Mouse (Mus musculus) lung, postnatal 0 days (tissue): ENCODE results near the gene Spats1. TPM values are rescaled to one million over a fixed set of nuclear protein-coding genes. Genes with fewer than 3 reads are reported as not detected.

Experiments
- ATAC-seq: fragments of 200-750 bp; cut with Nextera tagmentation; 2 replicates; pipeline ENCODE4 v1.8.0; 2017; ENCODE audit warnings: moderate library complexity
- DNase-seq: peaks from one replicate; pipeline ENCODE4 v3.0.0-alpha.2; 2016; ENCODE audit warnings: low spot score
- H3K27ac ChIP-seq: fragments of 300-500 bp; sonication (generic); 2 replicates; pipeline ENCODE4 v1.5.1; 2014; ENCODE audit warnings: antibody characterized with exemption, mild to moderate bottlenecking, low read length, mixed read lengths
- H3K27me3 ChIP-seq: fragments of 300-500 bp; sonication (generic); replicated peaks from 2 replicates; pipeline ENCODE4 v1.6.1; 2014; ENCODE audit warnings: low read length, mixed read lengths; ENCODE audit not compliant: insufficient read depth
- H3K36me3 ChIP-seq: fragments of 300-500 bp; sonication (generic); 2 replicates; pipeline ENCODE4 v1.6.1; 2014; ENCODE audit warnings: low read length, mixed read lengths; ENCODE audit not compliant: insufficient read depth
- H3K4me1 ChIP-seq: fragments of 300-500 bp; sonication (generic); 2 replicates; pipeline ENCODE4 v1.6.1; 2014; ENCODE audit warnings: antibody characterized with exemption, low read depth, low read length, mixed read lengths; ENCODE audit not compliant: insufficient read depth
- H3K4me2 ChIP-seq: fragments of 300-500 bp; sonication (generic); replicated peaks from 2 replicates; pipeline ENCODE4 v1.6.1; 2014; ENCODE audit warnings: low read depth, mild to moderate bottlenecking, low read length, moderate library complexity, mixed read lengths
- H3K4me3 ChIP-seq: fragments of 300-500 bp; sonication (generic); 2 replicates; pipeline ENCODE4 v1.5.1; 2014; ENCODE audit warnings: low read depth, low read length
- H3K9ac ChIP-seq: fragments of 300-500 bp; sonication (generic); replicated peaks from 2 replicates; pipeline ENCODE4 v1.6.1; 2014; ENCODE audit warnings: low read depth, mild to moderate bottlenecking
- H3K9me3 ChIP-seq: fragments of 300-500 bp; sonication (generic); 2 replicates; pipeline ENCODE4 v1.6.1; 2016; ENCODE audit warnings: low read length, mixed read lengths
- CTCF ChIP-seq: IDR thresholded peaks from 2 replicates; pipeline ENCODE4 v1.5.1; 2016; ENCODE audit warnings: antibody characterized with exemption, mild to moderate bottlenecking
- EP300 ChIP-seq: IDR thresholded peaks from 2 replicates; pipeline ENCODE4 v1.6.1; 2016; ENCODE audit warnings: antibody characterized with exemption, mild to moderate bottlenecking, control low read depth
- WGBS: fragments of 180-500 bp; shearing (Covaris S2); extraction: QIAGEN DNeasy Blood & Tissue Kit; methylation state at CpG from one replicate; pipeline ENCODE4 v1.1.7; 2014; 5-methylcytosine and 5-hydroxymethylcytosine counted together
- polyA plus RNA-seq: library from polyadenylated mRNA; unstranded; fragments of >200 nt; fragmentation: Nextera tagmentation; extraction: Ambion mirVana; gene quantifications from 2 replicates; pipeline ENCODE4 v1.2.1, GENCODE M21; 2015

Spats1 gene
- polyA plus RNA-seq, 1 experiment from 2014 or later = 0.19 TPM

DNA sequence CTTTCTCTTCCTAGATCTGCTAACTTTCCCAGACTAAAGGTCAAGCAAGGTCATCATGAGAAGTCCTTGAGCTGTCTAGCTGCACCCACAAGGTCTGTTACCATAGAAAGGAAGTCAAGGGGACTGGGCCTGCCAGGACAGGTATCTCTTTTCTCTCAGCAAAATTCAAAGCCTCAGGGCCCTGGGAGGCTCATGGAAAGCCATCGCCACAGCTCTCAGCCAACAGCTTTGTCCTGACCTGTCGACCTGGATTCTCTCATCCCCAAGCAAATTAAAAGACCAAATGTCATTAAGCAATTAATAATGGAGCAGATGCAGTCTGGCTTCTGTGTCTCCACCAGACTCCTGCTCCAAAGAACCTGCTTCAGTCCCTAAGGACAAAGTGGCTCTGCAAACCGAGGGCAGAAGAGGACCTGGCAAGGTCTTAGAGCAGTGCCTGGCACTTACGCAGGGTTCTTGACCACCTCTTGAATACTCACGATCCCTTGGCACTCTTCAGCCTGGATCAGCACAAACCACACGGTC lies 30.8 kb upstream of the Spats1 start:
- TF ChIP-seq EP300 (no peak), CTCF (no peak)
- H3K4me2 ChIP-seq = 0 out of 2 replicates have a peak overlapping the region, but pooled peaks have one; percentile 49
- H3K4me3 ChIP-seq = no peak overlapping the region
- H3K9me3 ChIP-seq = no peaks in the 10 kb centered on the region
- ATAC-seq (no peak), DNase-seq (no peak)
- no peaks in the 10 kb centered on the region for H3K36me3 ChIP-seq
- no peaks in the 10 kb centered on the region; the same call in 1 of the 2 replicates for H3K4me1 ChIP-seq
- no peak overlapping the region for H3K27ac ChIP-seq
- H3K27me3 ChIP-seq = no peaks in the 10 kb centered on the region
- WGBS = 59% methylated on average over 6 of the region's 6 CpGs
- H3K9ac ChIP-seq = 0 out of 2 replicates have a peak overlapping the region, but pooled peaks have one; percentile 53

DNA sequence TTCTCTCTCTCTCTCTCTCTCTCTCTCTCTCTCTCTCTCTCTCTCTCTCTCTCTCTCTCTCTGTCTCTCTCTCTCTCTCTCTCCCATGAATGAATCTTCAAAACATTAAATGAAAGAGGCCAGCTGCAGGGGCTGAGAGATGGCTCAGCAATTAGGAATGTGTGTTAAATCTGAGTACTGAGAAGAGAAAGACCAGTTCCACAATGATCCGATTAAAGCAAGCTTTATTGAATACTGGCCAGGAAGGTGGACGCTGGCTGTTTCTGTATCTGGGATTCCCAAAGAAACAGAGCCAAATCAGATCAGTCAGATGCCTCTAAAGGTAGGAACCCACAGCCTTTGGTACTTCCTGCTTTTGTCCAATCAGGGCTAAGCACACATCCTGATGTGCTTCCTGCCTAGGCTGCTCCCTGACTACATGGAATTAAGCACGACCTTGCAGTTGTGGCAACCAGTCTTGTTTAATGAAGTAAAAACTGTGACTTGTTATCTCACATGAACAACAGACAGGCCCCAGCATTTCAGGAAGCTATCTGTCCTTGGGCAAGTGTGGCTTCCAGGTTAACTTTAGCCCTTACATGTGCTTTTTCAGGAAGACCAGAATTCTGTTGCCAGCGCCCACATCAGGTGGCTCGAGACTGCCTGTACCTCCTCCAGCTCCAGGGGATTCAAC lies 28.2 kb upstream of the Spats1 start:
- Histone ChIP-seq H3K27ac (no peak overlapping the region), H3K36me3 (no peaks in the 10 kb centered on the region), H3K9me3 (no peaks in the 10 kb centered on the region), H3K9ac (no peak overlapping the region), H3K4me2 (no peak overlapping the region), H3K4me3 (no peak overlapping the region), H3K4me1 (no peaks in the 10 kb centered on the region; the same call in 1 of the 2 replicates), H3K27me3 (no peaks in the 10 kb centered on the region)
- no peak for TF ChIP-seq EP300
- no peak for TF ChIP-seq CTCF
- ATAC-seq = no peak
- DNase-seq = peak; percentile 10
- 37% methylated on average over 5 of the region's 5 CpGs for WGBS

DNA sequence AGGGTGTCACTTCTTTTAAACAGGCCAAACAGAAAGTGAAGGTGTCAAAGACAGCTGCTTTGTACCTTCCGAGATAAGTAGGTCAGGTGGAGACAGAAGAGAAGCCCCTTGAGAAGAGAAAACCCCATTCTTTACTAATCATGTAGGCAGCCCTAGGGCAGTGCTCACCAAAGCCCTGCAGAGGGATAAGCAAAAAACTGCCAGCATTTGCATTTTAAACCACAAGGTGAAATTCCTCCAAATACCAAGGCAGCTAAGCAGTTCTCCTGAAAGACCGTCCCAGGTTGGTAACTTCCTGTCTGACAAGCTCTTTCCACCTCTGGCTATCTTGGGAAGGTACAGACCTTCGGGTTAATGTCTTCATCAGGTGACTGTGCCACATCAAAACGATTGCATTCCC lies 27.1 kb upstream of the Spats1 start:
- ATAC-seq (no peak), DNase-seq (no peak)
- WGBS = 38% methylated on average over 4 of the region's 4 CpGs
- TF ChIP-seq EP300 = no peak
- TF ChIP-seq CTCF = no peak
- no peaks in the 10 kb centered on the region for H3K36me3 ChIP-seq
- no peak overlapping the region for H3K9ac ChIP-seq
- no peaks in the 10 kb centered on the region for H3K27me3 ChIP-seq
- H3K4me1 ChIP-seq = no peaks in the 10 kb centered on the region; the same call in 1 of the 2 replicates
- H3K4me3 ChIP-seq = no peak overlapping the region
- no peak overlapping the region for H3K4me2 ChIP-seq
- no peaks in the 10 kb centered on the region for H3K9me3 ChIP-seq
- no peak overlapping the region for H3K27ac ChIP-seq

DNA sequence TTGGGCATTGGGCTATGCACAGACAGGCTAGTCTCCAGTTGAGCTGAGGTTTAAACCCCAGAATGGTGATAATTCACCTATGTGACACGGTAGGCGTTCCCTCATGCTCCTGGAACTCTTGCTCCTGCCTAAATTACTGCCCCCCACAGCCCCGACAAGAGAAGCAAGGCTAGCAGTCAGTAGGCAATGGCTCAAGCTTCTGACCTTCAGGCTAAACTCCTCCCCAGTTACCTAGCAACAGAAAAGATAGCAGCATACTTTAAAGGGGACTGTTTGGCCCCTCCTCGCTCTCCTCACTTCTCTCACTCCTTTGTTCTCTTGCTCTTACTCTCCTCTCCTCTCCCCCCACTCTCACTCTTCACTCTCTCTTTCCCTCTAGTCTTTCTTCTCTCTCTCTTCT lies 25.8 kb upstream of the Spats1 start:
- ATAC-seq = no peak

DNA sequence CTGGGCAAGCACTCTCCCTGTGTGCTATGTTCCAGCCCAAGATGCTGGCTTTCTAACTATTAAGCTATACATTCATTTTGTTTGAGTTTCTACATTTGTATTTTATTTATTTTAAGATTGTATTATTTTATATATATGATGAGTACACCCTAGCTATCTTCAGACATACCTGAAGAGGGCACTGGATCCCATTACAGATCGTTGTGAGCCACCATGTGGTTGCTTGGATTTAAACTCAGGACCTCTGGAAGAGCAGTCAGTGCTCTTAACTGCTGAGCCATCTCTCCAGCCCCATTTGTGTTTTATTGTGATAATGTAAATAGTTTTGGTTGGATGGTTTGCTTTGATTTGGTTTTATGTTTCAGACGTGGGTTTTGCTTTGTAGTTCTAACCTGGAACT lies 24.3 kb upstream of the Spats1 start:
- TF ChIP-seq EP300 = no peak
- TF ChIP-seq CTCF = no peak
- WGBS = 27% methylated on average over 2 of the region's 2 CpGs
- no peak overlapping the region for H3K4me3 ChIP-seq
- DNase-seq (no peak), ATAC-seq (no peak)
- no peaks in the 10 kb centered on the region for H3K9me3 ChIP-seq
- no peaks in the 10 kb centered on the region for H3K36me3 ChIP-seq
- no peak overlapping the region for H3K27ac ChIP-seq
- no peak overlapping the region for H3K4me2 ChIP-seq
- H3K27me3 ChIP-seq = no peaks in the 10 kb centered on the region
- H3K4me1 ChIP-seq = no peaks in the 10 kb centered on the region
- no peak overlapping the region for H3K9ac ChIP-seq

More for the DNA sequence above, 25.8 kb upstream of the Spats1 start:
- Histone ChIP-seq H3K4me3 (no peak overlapping the region), H3K4me2 (no peak overlapping the region), H3K27me3 (no peaks in the 10 kb centered on the region), H3K9me3 (no peaks in the 10 kb centered on the region), H3K9ac (no peak overlapping the region), H3K27ac (no peak overlapping the region), H3K36me3 (no peaks in the 10 kb centered on the region), H3K4me1 (no peaks in the 10 kb centered on the region)
- no peak for TF ChIP-seq EP300
- TF ChIP-seq CTCF = no peak
- 27% methylated on average over 4 of the region's 4 CpGs for WGBS
- no peak for DNase-seq

DNA sequence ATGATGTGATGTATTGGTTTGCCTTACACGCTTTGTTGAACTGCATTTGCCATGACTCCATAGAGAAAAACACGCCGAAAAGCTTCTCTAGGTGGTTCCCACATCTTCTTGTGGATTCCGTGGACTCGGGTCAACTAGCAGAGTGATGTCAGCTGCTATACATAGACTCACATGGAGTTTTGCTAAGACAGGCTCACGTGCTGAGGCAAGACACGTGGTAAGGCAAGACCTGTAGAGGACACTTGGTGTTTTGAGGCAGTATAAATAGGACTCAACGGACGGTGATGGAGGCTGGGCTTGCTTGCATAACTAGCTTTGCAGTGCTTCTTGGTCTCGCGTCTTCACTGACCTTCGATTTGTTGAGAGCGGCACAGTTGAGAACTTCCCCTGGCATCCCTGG lies 23.2 kb upstream of the Spats1 start:
- Histone ChIP-seq H3K9ac (no peak overlapping the region), H3K36me3 (no peaks in the 10 kb centered on the region), H3K27ac (no peak overlapping the region), H3K9me3 (no peaks in the 10 kb centered on the region), H3K4me1 (no peaks in the 10 kb centered on the region), H3K27me3 (no peaks in the 10 kb centered on the region), H3K4me2 (no peak overlapping the region), H3K4me3 (no peak overlapping the region)
- DNase-seq = no peak
- WGBS = 74% methylated on average over 13 of the region's 13 CpGs
- ATAC-seq = no peak
- no peak for TF ChIP-seq CTCF
- no peak for TF ChIP-seq EP300

DNA sequence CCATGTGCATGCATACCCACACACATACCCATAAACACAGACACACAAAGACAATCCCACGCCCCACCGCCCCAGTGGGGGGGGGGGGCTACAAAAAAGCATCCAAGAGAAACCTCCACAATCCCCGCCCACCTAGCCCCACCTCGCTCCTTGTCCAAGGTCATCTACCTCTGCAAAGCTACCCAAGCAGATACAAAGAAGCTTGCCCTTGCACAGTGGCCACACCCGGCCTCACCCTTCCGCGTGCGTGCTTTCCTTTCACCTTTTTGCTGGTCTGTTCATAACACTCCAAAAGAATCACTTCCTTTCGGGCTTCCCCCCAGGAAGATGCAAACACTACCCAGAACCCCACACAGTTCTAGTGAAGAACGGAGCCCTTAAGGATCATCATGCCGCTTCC lies 20.2 kb upstream of the Spats1 start:
- Histone ChIP-seq H3K4me2 (no peak overlapping the region), H3K27ac (no peak overlapping the region), H3K36me3 (no peaks in the 10 kb centered on the region), H3K4me1 (no peaks in the 10 kb centered on the region), H3K9me3 (no peaks in the 10 kb centered on the region), H3K27me3 (no peaks in the 10 kb centered on the region), H3K4me3 (no peak overlapping the region), H3K9ac (no peak overlapping the region)
- ATAC-seq (no peak), DNase-seq (no peak)
- no peak for TF ChIP-seq EP300
- no peak for TF ChIP-seq CTCF
- WGBS = 65% methylated on average over 11 of the region's 11 CpGs
